Mouse (Mus musculus) WW6 (cell line): ENCODE data around the gene Pcnp.
"Not testable (repeated sequence)": the region's sequence is repeated elsewhere in the genome, so short reads cannot be mapped to it uniquely, and the experiment has no call there.

Source experiments
- DNase-seq: peaks from one replicate; pipeline ENCODE4 v3.0.0-alpha.2; 2013; ENCODE audit warnings: low read depth, low spot score

Pcnp gene

DNA sequence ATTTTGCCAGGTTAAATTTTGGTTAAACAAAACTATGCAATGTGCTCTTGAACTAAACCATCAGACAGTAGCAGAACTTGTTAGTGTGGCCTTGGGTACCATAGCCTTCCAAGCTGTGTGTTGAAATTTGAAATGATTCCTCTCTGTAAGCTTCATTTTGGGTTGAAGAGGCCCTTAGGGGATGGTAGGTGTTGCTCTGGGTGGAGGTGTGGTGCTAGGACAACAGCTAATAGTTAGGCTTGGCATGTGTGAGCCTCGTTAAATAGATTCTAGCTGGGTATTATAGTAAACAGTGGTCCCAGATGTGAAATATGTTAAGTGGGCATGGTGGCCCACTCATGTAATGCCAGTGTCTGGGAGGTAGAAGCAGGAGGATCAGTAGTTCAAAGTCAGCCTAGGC, 62.3 kb downstream of the Pcnp start:
- DNase-seq = no peak

DNA sequence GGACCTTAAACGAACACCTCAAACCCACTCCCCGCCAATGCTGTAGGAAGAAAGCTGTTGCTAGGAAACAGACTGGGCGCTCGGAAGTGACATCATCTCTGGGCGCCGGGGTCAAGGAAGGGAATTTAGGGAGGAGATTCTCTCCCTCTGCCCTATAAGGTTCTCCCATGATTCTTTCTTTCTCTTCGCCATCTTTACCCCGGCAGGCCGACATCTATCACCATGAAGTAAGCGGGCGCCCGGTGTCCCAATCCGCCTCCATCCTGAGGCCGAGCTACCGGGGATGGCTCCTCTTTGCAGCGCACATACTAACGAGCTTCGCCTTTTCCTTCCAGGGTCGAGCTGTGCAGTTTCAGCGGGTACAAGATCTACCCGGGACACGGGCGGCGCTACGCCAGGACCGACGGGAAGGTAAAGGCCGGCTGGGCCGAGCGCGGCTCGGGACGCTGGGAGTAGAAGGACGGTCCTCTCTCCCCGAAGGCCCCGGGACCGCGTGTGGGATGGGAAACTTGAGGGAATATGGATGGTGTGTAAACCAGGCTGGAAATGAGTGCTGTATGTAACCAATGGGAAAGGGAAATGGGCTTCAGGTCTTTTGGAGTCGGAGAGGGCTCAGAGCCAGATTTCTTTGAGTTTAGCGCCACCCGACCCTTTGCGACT, 63.2 kb downstream of the Pcnp start, which contains the start of gene Rpl24:
TSS of gene Rpl24 (plus strand) at position 64 of the 660 bp plus-strand sequence.
- DNase-seq = peak; percentile 78

DNA sequence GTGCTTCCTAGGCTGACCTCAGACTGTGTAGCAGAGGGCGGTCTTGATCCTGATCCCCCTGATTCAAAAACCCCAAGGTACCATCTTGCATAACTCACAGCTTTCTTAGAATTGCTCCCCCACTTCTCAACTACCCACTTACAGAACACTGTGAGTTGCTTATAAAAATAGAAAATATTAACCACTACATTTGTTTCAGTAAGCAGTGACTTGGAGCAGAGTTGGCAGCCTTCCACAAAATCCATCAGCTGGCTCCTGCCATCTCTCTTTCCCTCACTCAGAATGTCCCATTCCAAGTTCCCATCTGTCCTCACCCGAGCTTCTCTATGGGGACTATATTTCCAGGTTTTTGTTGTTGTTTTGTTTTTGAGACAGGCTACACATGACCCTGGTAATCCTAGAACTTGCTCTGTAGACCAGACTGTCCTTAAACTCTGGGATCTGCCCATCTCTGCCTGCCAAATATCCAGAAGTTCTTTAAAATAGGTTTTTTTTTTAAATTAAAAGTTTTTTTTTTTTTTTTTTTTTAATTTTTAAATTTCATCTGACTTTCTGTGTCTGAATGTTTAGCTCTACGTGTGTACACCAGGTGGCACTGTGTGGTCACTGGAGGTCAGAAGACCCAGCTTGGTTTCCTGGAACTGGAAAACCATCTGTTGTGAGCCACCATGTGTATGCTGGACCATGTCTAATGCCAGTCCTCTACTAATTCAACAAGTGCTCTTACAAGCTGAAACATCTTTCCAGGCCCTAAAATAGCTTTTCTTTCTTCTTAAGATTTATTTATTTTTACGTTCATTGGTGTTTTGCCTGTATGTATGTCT, 65.2 kb downstream of the Pcnp start:
- no peak for DNase-seq

DNA sequence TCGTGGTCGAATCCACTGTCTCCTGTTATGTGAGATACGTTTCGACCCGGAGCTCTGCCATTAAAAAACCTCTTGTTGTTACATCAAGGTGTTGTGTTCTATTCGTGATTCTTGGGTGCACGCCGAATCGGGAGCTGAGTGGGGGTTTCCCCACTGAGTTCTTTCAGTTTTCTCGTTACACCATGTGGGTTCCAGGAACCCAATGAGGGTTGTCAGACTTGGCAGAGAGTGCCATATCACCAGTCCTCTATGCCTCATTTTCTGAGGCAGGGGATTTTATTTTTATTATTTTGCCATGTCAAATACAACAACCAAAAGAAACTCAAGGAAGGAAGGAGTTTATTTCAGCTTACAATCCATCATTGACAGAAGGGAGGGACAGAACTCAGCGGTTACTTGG, 66.5 kb downstream of the Pcnp start:
- not testable (repeated sequence) for DNase-seq
